Mouse (Mus musculus) midbrain, embryonic 11.5 days (tissue): ENCODE measurements around the gene Ehmt2. TPM values are rescaled to one million over a fixed set of nuclear protein-coding genes. Genes with fewer than 3 reads are reported as not detected.
A peak's percentile ranks its signal among the peaks of the same experiment; 100 is the strongest.
"Not testable (repeated sequence)": the region's sequence is repeated elsewhere in the genome, so short reads cannot be mapped to it uniquely, and the experiment has no call there.

ENCODE experiments used
- ATAC-seq: fragments of 200-750 bp; cut with Nextera tagmentation; 2 replicates; pipeline ENCODE4 v1.8.0; 2017; ENCODE audit warnings: moderate TSS enrichment, moderate library complexity; ENCODE audit not compliant: low FRiP score
- DNase-seq: peaks from one replicate; pipeline ENCODE4 v3.0.0; 2015; ENCODE audit warnings: low spot score; ENCODE audit errors: missing footprints
- H3K27ac ChIP-seq: fragments of 300-500 bp; sonication (generic); 2 replicates; pipeline ENCODE4 v1.5.1; 2014; ENCODE audit warnings: low read depth, low read length
- H3K27me3 ChIP-seq: fragments of 300-500 bp; sonication (generic); 2 replicates; pipeline ENCODE4 v1.6.1; 2014; ENCODE audit warnings: mild to moderate bottlenecking, low read length, moderate library complexity, mixed read lengths; ENCODE audit not compliant: control insufficient read depth, insufficient read depth
- H3K36me3 ChIP-seq: fragments of 300-500 bp; sonication (generic); 2 replicates; pipeline ENCODE4 v1.6.1; 2014; ENCODE audit warnings: mild to moderate bottlenecking, low read length, moderate library complexity, mixed read lengths; ENCODE audit not compliant: control insufficient read depth, insufficient read depth
- H3K4me1 ChIP-seq: fragments of 300-500 bp; sonication (generic); 2 replicates; pipeline ENCODE4 v1.6.1; 2014; ENCODE audit warnings: low read length; ENCODE audit not compliant: control insufficient read depth, insufficient read depth
- H3K4me2 ChIP-seq: fragments of 300-500 bp; sonication (generic); 2 replicates; pipeline ENCODE4 v1.6.1; 2014; ENCODE audit warnings: mild to moderate bottlenecking, moderate library complexity
- H3K4me3 ChIP-seq: fragments of 300-500 bp; sonication (generic); 2 replicates; pipeline ENCODE4 v1.5.1; 2014; ENCODE audit warnings: low read depth, low read length
- H3K9ac ChIP-seq: fragments of 300-500 bp; sonication (generic); 2 replicates; pipeline ENCODE4 v1.6.1; 2014; ENCODE audit warnings: low read length
- H3K9me3 ChIP-seq: fragments of 300-500 bp; sonication (generic); 2 replicates; pipeline ENCODE4 v1.6.1; 2016; ENCODE audit warnings: low read length; ENCODE audit not compliant: control insufficient read depth
- whole genome bisulfite sequencing: fragments of 180-500 bp; shearing (Covaris S2); extraction: QIAGEN DNeasy Blood & Tissue Kit; methylation state at CpG from one replicate; pipeline ENCODE4 v1.1.7; 2014; 5-methylcytosine and 5-hydroxymethylcytosine counted together
- polyA plus RNA-seq: library from polyadenylated mRNA; unstranded; fragments of >200 nt; fragmentation: Nextera tagmentation; extraction: Ambion mirVana; gene quantifications from 2 replicates; pipeline ENCODE4 v1.2.1, GENCODE M21; 2014

Ehmt2 gene
- polyA plus RNA-seq, 1 experiment from 2014 or later = 60.5 TPM

DNA sequence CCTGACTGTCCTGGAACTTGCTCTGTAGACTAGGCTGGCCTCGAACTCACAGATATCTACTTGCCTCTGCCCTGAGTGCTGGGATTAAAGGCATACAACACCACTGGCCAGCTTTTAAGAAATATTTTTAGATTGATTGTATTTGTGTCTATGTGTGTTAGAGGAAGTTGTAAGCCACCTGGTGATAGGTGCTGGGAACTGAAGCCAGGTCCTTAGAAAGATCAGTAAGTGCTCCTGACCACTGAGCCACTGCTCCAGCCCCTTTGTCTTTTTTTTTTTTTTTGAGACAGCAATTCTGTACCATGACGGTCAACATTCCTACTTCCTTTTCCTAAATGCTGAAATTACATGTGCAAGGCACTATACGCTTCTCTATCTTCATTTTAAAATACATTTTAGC lies 55.0 kb downstream of the Ehmt2 start:
- no peak overlapping the region for H3K4me2 ChIP-seq
- ATAC-seq = no peak
- no peak overlapping the region for H3K27ac ChIP-seq
- no peaks in the 10 kb centered on the region for H3K9me3 ChIP-seq
- H3K4me1 ChIP-seq = peaks cover 5% of the 10 kb centered on the region; the same call in 1 of the 2 replicates
- WGBS = 83% methylated on average over 3 of the region's 3 CpGs
- no peak overlapping the region for H3K9ac ChIP-seq
- H3K36me3 ChIP-seq = peaks cover 13% of the 10 kb centered on the region; the same call in 1 of the 2 replicates
- DNase-seq = no peak
- peaks cover 5% of the 10 kb centered on the region for H3K27me3 ChIP-seq
- H3K4me3 ChIP-seq = no peak overlapping the region

DNA sequence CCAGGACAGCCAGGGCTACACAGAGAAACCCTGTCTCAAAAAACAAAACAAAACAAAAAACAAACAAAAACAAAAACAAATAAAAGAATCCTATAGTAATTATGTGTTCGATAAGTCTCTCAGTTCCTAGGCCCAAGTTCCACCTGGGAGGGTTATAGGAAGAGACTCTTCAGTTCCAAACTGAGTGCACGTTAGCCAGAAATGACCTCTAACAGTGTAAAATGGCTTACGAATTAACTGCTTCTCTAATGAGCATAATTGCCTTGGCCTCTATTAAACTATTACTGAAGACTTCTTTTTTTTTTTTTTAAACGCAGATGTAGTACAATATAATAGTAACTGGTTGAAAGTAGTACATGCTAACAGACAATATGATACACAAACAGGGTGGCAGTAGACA lies 55.6 kb downstream of the Ehmt2 start:
- no peak overlapping the region for H3K9ac ChIP-seq

DNA sequence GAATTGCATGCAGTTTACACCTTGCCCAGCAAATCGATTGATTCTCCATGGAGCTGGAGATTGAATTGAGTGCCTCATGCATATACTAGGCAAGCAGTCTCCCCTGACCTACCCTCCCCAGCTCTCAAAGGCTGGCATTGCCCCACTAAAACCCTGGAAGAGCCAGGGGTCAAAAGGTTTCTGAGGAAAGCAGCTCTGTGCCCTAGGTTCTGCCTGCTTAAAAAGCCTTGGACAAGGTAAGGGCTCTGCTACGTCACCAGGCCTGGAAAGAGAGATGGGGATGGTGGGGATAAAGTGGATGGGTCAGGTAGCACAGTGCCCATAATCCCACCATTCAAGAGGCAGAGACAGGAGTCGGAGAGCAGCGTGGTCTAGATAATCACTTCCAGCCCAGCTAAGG lies 56.6 kb downstream of the Ehmt2 start:
- H3K27me3 ChIP-seq = peaks cover 5% of the 10 kb centered on the region
- 74% methylated on average over 4 of the region's 4 CpGs for WGBS
- peaks cover 8% of the 10 kb centered on the region for H3K4me1 ChIP-seq
- no peak for DNase-seq
- H3K27ac ChIP-seq = no peak overlapping the region
- peak overlapping the region; percentile 24; the same call in 1 of the 2 replicates for H3K9ac ChIP-seq
- peaks cover 9% of the 10 kb centered on the region; the same call in 1 of the 2 replicates for H3K36me3 ChIP-seq
- no peak for ATAC-seq
- H3K4me3 ChIP-seq = no peak overlapping the region
- H3K9me3 ChIP-seq = no peaks in the 10 kb centered on the region
- no peak overlapping the region for H3K4me2 ChIP-seq

More for the DNA sequence above, 55.6 kb downstream of the Ehmt2 start:
- no peak overlapping the region for H3K27ac ChIP-seq
- DNase-seq (no peak), ATAC-seq (no peak)
- no peak overlapping the region for H3K4me3 ChIP-seq
- peaks cover 5% of the 10 kb centered on the region; the same call in 1 of the 2 replicates for H3K4me1 ChIP-seq
- H3K36me3 ChIP-seq = peaks cover 13% of the 10 kb centered on the region; the same call in 1 of the 2 replicates
- no peaks in the 10 kb centered on the region for H3K9me3 ChIP-seq
- H3K4me2 ChIP-seq = no peak overlapping the region
- 93% methylated on average over 4 of the region's 4 CpGs for WGBS
- peaks cover 5% of the 10 kb centered on the region for H3K27me3 ChIP-seq

DNA sequence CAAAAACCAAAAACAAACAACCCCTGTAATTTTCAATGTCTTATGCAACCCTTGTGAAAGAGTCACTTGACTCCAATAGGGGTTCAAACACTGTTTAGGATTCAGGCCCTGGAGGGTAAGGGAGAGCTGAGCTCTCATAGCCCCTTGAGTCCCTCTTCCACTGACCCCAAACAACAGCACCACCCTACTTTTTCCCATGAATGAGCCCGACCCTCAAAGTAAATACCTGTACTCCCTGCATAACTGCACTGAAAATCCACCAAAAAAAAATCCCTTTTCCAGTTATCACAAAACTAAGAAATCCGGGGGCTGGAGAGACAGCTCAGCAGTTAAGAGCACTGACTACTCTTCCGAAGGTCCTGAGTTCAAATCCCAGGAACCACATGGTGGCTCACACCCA lies 57.6 kb downstream of the Ehmt2 start:
- Histone ChIP-seq H3K27ac (no peak overlapping the region), H3K36me3 (no peaks in the 10 kb centered on the region), H3K9ac (no peak overlapping the region), H3K9me3 (no peaks in the 10 kb centered on the region), H3K4me3 (no peak overlapping the region), H3K4me1 (peaks cover 4% of the 10 kb centered on the region), H3K4me2 (no peak overlapping the region), H3K27me3 (peaks cover 5% of the 10 kb centered on the region)
- WGBS = 77% methylated on average over 3 of the region's 3 CpGs
- ATAC-seq (no peak), DNase-seq (no peak)

DNA sequence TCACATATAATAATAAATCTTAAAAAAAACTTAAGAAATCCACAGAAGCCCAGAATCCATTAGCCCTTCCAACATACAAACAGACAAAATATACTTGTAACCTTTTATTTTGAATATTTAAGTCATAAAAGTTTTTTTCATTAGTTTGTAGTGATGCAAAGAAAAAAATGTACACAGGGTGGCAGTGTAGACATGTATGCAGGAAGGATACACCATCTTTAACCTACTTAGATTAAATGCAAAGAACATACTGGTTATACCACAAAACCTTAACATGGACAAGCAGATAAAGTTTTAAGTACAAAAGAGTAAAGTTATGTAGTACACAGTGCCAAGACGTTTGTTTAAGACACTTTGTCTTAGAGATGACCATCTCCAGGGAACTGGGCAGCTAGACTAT lies 58.1 kb downstream of the Ehmt2 start:
- Histone ChIP-seq H3K9me3 (no peaks in the 10 kb centered on the region), H3K4me2 (no peak overlapping the region), H3K36me3 (no peaks in the 10 kb centered on the region), H3K27ac (no peak overlapping the region), H3K4me3 (no peak overlapping the region), H3K9ac (no peak overlapping the region), H3K4me1 (peaks cover 4% of the 10 kb centered on the region), H3K27me3 (peaks cover 5% of the 10 kb centered on the region)
- 53% methylated on average over 1 of the region's 1 CpGs for WGBS
- ATAC-seq = no peak
- no peak for DNase-seq

DNA sequence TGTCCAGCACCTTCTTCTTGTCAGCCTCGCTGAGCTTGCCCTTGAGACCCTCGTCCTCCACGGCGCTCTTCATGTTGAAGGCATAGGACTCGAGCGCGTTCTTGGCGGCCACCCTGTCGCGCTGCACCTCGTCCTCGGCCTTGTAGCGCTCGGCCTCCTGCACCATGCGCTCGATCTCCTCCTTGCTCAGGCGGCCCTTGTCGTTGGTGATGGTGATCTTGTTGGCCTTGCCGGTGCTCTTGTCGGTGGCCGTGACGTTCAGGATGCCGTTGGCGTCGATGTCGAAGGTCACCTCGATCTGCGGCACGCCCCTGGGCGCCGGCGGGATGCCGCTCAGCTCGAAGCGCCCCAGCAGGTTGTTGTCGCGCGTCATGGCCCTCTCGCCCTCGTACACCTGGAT lies 59.0 kb downstream of the Ehmt2 start:
- not testable (repeated sequence) for H3K9ac ChIP-seq, DNase-seq, H3K27ac ChIP-seq, H3K9me3 ChIP-seq, H3K4me1 ChIP-seq, ATAC-seq, H3K4me3 ChIP-seq, H3K36me3 ChIP-seq, H3K27me3 ChIP-seq, H3K4me2 ChIP-seq
- 36% methylated on average over 30 of the region's 40 CpGs for WGBS

DNA sequence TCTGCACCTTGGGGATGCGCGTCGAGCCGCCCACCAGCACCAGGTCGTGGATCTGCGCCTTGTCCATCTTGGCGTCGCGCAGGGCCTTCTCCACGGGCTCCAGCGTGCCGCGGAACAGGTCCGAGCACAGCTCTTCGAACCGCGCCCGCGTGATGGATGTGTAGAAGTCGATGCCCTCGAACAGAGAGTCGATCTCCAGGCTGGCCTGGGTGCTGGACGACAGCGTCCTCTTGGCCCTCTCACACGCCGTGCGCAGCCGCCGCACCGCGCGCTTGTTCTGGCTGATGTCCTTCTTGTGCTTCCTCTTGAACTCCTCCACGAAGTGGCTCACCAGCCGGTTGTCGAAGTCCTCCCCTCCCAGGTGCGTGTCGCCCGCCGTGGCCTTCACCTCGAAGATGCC lies 59.7 kb downstream of the Ehmt2 start:
- ATAC-seq, DNase-seq: not testable (repeated sequence)
- WGBS = 29% methylated on average over 19 of the region's 40 CpGs

DNA sequence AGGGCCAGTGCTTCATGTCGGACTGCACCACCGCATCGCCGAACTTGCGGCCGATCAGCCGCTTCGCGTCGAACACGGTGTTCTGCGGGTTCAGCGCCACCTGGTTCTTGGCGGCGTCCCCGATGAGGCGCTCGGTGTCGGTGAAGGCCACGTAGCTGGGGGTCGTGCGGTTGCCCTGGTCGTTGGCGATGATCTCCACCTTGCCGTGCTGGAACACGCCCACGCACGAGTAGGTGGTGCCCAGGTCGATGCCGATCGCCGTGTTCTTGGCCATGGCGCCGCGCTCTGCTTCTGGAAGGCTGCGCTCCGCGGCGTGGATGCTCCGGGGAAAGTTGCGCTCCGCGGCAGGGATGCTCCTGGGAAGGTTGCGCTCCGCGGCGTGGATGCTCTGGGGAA lies 60.5 kb downstream of the Ehmt2 start:
- H3K27ac ChIP-seq, DNase-seq, H3K9me3 ChIP-seq, H3K4me1 ChIP-seq, H3K36me3 ChIP-seq, H3K9ac ChIP-seq, ATAC-seq, H3K27me3 ChIP-seq: not testable (repeated sequence)
- Histone ChIP-seq H3K4me2 (peak overlapping the region; percentile 77), H3K4me3 (peak overlapping the region; percentile 25; the same call in 1 of the 2 replicates)
- 1% methylated on average over 22 of the region's 47 CpGs for WGBS

More for the DNA sequence above, 59.7 kb downstream of the Ehmt2 start:
- H3K4me3 ChIP-seq, H3K9me3 ChIP-seq, H3K4me2 ChIP-seq, H3K36me3 ChIP-seq, H3K27me3 ChIP-seq, H3K27ac ChIP-seq, H3K4me1 ChIP-seq, H3K9ac ChIP-seq: not testable (repeated sequence)

DNA sequence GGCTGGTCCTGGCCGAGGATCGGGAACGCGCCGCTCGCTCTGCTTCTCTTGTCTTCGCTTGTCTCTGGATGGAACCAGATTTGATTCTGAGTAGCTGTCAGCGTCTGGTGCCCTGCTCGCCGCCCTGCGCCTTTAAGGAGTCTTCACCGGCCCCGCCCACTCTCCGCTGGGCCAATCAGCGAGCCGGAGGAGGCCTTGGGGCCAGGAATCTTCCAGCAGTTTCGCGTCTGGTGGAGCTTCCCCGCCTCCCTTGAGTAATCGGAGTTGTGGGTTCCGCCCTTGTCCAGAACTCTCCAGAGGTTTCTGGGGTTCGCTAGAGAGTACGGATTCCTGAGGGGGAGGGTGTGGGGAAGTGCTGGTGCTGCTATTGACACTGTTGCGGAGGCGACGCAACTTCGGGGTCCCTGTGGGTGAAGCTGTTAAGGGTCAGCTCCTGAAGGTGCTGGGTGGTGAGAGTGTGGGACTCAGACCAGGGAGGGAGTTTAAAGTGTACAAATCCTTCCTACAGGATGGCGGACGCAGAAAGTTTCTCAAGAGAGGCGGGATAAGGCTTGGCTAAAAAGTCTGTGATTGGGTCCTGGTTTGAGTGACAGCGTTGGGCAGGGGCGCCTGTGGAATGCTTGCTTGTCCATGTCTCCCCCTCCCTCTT lies 61.0 kb downstream of the Ehmt2 start, which contains the start of gene Hspa1b:
TSS of gene Hspa1b (minus strand) at position 109 of the 649 bp plus-strand sequence.
- peak within 1 kb of the TSS; percentile 42 for H3K4me3 ChIP-seq
- WGBS = under 1% methylated on average over 30 of the region's 32 CpGs
- not testable (repeated sequence) for H3K9me3 ChIP-seq, H3K4me1 ChIP-seq, H3K27me3 ChIP-seq, H3K36me3 ChIP-seq
- peak; percentile 97 for DNase-seq
- H3K27ac ChIP-seq = peak within 1 kb of the TSS; percentile 56; the same call in 1 of the 2 replicates
- ATAC-seq = peak; percentile 95
- H3K4me2 ChIP-seq = peak within 1 kb of the TSS; percentile 77
- H3K9ac ChIP-seq = peak within 1 kb of the TSS; percentile 64
